Mouse (Mus musculus) spleen, adult 2 months (tissue): Measurements from ENCODE around the gene Azi2.

Experiments
- CTCF ChIP-seq: fragments of 200-500 bp; IDR thresholded peaks from 2 replicates; pipeline ENCODE4 v1.5.1; 2011; ENCODE audit warnings: mild to moderate bottlenecking, inconsistent platforms; ENCODE audit not compliant: insufficient read depth, insufficient read length, insufficient replicate concordance; ENCODE audit errors: extremely low read depth
- POLR2A ChIP-seq: fragments of 200-500 bp; IDR thresholded peaks from 2 replicates; pipeline ENCODE4 v1.6.1; 2011; ENCODE audit warnings: low read depth, low read length, inconsistent platforms

DNA sequence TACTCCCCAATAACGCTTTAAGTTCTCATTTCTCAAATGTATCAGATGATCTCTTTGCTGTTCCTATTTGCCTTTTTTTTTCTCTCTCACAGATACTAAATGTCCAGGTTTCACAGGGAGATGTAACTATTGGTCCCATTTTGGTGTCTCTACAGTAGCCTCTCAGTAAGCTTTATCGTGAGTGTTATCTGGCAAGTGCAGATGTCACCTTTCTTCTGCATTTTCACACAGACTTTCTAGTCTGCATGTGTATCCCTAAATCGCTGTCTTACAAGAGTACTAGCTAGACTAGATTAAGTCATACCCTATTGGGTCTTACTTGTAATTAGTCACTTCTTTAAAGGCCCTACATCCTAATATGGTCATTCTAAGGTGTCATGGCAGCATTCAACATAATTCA lies 27.4 kb upstream of the Azi2 start:
- TF ChIP-seq CTCF (no peak), POLR2A (no peak)
